Mouse (Mus musculus): ENCODE measurements at regions not wholly inside any gene's neighbourhood (a gene's known extent, or its start where the extent isn't known, plus 50 kb on each side); places are given as distances from the start of the nearest gene placed in this dataset.

DNA sequence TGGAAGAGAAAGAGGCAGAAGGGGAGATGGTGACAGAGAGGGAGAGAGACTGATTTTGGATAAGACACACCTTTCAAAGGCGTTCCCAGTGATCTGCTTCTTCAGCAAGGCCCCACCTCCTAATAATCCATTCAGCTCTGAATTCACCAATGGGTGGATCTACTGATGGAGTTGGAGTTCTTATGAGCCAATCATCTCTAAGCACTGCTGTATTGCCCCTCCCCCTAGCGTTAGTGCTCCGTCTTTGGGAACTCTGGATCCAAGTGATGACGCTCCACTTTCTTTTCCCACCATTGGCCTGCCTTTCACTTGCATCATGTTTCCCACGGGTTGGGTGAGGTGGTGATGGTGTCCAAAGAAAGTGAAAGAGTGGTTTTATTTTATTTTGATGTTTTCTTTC lies 87.7 kb upstream of the Lsm14a start:
- H3K4me3 ChIP-seq (ENCODE audit: low read depth, low read length): no peak overlapping the region

DNA sequence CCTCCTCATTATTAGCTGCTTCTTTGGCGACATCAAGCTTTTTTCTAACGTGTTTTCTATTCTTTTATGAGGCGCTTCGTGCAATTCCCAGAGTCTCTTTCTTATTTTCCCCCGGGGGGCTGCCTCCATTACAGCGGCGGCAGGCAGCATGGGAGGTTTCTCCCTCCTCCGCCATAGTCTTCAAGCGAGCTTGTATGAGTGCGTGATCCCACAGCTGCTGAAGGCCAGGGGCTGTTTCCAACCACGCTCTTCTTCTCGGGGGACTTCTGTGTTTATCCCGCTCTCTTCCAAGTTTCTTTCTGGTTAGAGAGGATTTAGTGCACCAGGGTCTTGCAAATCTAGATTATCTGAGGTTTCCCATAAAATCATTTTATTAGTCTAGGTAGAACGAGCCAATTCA lies 77.9 kb upstream of the Lsm14a start:
- no peaks in the 10 kb centered on the region for H3K27me3 ChIP-seq (replicated peaks; ENCODE audit: control insufficient read depth, insufficient read depth, low read length)
- H3K4me2 ChIP-seq: no peak overlapping the region
- no peaks in the 10 kb centered on the region for H3K9me3 ChIP-seq (ENCODE audit: control insufficient read depth, low read length)
- no peaks in the 10 kb centered on the region for H3K36me3 ChIP-seq (ENCODE audit: control insufficient read depth, insufficient read depth, low read length)
- DNase-seq (ENCODE audit: low spot score) (no peak), ATAC-seq (replicated peaks; ENCODE audit: low FRiP score) (no peak)
- 67% methylated on average over 14 of the region's 14 CpGs for WGBS
- H3K4me1 ChIP-seq (replicated peaks; ENCODE audit: control insufficient read depth, insufficient read depth, low read length): no peaks in the 10 kb centered on the region
- no peak overlapping the region for H3K9ac ChIP-seq (ENCODE audit: low read depth, low read length)
- H3K4me3 ChIP-seq (ENCODE audit: low read depth, low read length): no peak overlapping the region
- no peak overlapping the region for H3K27ac ChIP-seq (ENCODE audit: low read depth, low read length)

More for the DNA sequence above, 87.7 kb upstream of the Lsm14a start:
- H3K9me3 ChIP-seq (ENCODE audit: control insufficient read depth, low read length): no peaks in the 10 kb centered on the region
- no peak overlapping the region for H3K27ac ChIP-seq (ENCODE audit: low read depth, low read length)
- no peak overlapping the region for H3K9ac ChIP-seq (ENCODE audit: low read depth, low read length)
- H3K4me1 ChIP-seq (replicated peaks; ENCODE audit: control insufficient read depth, insufficient read depth, low read length): no peaks in the 10 kb centered on the region
- 64% methylated on average over 5 of the region's 5 CpGs for WGBS
- H3K36me3 ChIP-seq (ENCODE audit: control insufficient read depth, insufficient read depth, low read length): no peaks in the 10 kb centered on the region
- DNase-seq (ENCODE audit: low spot score): no peak
- H3K4me2 ChIP-seq: no peak overlapping the region
- ATAC-seq (replicated peaks; ENCODE audit: low FRiP score): no peak
- H3K27me3 ChIP-seq (replicated peaks; ENCODE audit: control insufficient read depth, insufficient read depth, low read length): no peaks in the 10 kb centered on the region

DNA sequence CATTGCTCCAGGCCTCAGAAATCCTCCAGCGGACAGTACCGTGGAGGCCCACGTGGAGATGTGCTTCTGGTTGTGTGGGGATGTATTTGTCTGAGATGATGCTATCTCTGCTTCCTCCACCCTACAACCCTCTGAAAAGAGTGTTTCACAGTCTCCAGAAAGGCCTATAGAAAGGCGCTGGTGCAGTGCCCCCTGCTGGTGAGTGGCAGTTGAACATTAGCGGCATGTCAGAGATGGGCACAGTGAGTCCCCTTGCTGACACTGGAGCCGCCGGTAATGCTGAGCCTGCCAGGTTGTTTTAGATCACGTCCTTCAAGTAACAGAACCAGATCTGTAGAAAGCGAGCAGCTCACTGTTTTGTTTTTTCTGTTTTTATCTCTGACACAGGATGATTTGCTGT lies 69.0 kb upstream of the Lsm14a start:
- Histone ChIP-seq H3K27me3 (replicated peaks; ENCODE audit: control insufficient read depth, insufficient read depth, low read length) (no peaks in the 10 kb centered on the region), H3K9ac (ENCODE audit: low read depth, low read length) (no peak overlapping the region)

DNA sequence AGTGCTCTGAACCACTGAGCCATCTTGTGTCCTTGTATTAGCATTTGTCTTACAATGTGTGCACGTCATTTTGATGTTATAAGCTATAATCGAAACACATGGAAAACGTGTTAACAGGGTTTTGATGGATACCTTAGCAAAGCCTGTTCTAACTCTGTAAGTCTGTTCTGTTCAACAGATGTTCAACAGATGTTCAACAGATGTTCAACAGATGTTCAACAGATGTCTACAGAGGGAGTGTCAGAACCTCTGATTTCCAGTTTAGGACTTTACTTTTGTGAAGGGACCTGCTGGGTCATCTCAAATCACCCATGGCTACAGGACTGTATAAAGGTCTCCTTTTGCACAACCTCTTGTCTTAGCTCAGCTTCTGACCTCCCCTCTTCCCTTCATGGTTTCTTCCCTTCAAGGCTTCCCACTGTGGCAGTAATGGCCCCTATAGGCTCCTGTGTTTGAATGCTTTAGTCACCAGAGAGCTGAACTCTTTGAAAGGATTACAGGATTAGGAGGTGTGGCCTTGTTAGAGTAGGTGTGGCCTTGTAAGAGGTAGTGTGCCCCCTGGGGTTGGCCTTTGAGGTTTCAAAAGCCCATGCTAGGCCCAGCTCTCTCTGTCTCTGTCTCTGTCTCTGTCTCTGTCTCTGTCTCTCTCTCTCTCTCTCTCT lies 66.8 kb upstream of the Lsm14a start:
- whole genome bisulfite sequencing: 74% methylated on average over 3 of the region's 3 CpGs
- H3K27me3 ChIP-seq (replicated peaks; ENCODE audit: control insufficient read depth, insufficient read depth, low read length): no peaks in the 10 kb centered on the region
- no peak overlapping the region for H3K4me3 ChIP-seq (ENCODE audit: low read depth, low read length)
- no peak overlapping the region for H3K27ac ChIP-seq (ENCODE audit: low read depth, low read length)
- no peak for ATAC-seq (replicated peaks; ENCODE audit: low FRiP score)
- no peak overlapping the region for H3K9ac ChIP-seq (ENCODE audit: low read depth, low read length)
- no peaks in the 10 kb centered on the region for H3K36me3 ChIP-seq (ENCODE audit: control insufficient read depth, insufficient read depth, low read length)
- no peaks in the 10 kb centered on the region for H3K4me1 ChIP-seq (replicated peaks; ENCODE audit: control insufficient read depth, insufficient read depth, low read length)
- H3K9me3 ChIP-seq (ENCODE audit: control insufficient read depth, low read length): no peaks in the 10 kb centered on the region
- DNase-seq (ENCODE audit: low spot score): no peak
- no peak overlapping the region for H3K4me2 ChIP-seq

More for the DNA sequence above, 69.0 kb upstream of the Lsm14a start:
- Histone ChIP-seq H3K4me3 (ENCODE audit: low read depth, low read length) (no peak overlapping the region), H3K4me1 (replicated peaks; ENCODE audit: control insufficient read depth, insufficient read depth, low read length) (no peaks in the 10 kb centered on the region), H3K27ac (ENCODE audit: low read depth, low read length) (no peak overlapping the region), H3K9me3 (ENCODE audit: control insufficient read depth, low read length) (no peaks in the 10 kb centered on the region), H3K4me2 (no peak overlapping the region), H3K36me3 (ENCODE audit: control insufficient read depth, insufficient read depth, low read length) (no peaks in the 10 kb centered on the region)
- 51% methylated on average over 9 of the region's 9 CpGs for WGBS
- no peak for DNase-seq (ENCODE audit: low spot score)
- ATAC-seq (replicated peaks; ENCODE audit: low FRiP score): no peak

DNA sequence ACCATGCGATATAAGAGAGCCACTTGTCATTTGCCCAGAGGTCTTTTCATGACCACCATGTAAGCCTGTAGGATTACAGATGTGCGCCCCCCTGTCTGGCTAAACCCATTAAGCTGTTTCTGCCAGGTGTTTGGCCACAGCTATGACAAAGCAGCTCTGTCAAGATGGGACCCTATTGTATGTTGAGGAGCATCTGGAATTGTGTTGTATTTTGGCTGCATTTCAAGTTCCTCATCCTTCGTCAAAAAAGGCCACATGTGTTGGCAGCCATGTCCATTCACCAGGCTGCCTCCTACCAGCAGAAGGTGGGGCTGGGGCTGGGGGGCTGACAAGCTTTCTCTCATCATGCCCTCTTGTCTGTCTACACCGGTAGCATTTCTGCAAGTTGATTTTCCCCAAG lies 65.7 kb upstream of the Lsm14a start:
- Histone ChIP-seq H3K4me1 (replicated peaks; ENCODE audit: control insufficient read depth, insufficient read depth, low read length) (no peaks in the 10 kb centered on the region), H3K9me3 (ENCODE audit: control insufficient read depth, low read length) (no peaks in the 10 kb centered on the region), H3K9ac (ENCODE audit: low read depth, low read length) (no peak overlapping the region), H3K36me3 (ENCODE audit: control insufficient read depth, insufficient read depth, low read length) (no peaks in the 10 kb centered on the region), H3K27ac (ENCODE audit: low read depth, low read length) (no peak overlapping the region), H3K27me3 (replicated peaks; ENCODE audit: control insufficient read depth, insufficient read depth, low read length) (no peaks in the 10 kb centered on the region), H3K4me2 (no peak overlapping the region), H3K4me3 (ENCODE audit: low read depth, low read length) (no peak overlapping the region)
- 78% methylated on average over 4 of the region's 4 CpGs for WGBS
- DNase-seq (ENCODE audit: low spot score) (no peak), ATAC-seq (replicated peaks; ENCODE audit: low FRiP score) (no peak)

DNA sequence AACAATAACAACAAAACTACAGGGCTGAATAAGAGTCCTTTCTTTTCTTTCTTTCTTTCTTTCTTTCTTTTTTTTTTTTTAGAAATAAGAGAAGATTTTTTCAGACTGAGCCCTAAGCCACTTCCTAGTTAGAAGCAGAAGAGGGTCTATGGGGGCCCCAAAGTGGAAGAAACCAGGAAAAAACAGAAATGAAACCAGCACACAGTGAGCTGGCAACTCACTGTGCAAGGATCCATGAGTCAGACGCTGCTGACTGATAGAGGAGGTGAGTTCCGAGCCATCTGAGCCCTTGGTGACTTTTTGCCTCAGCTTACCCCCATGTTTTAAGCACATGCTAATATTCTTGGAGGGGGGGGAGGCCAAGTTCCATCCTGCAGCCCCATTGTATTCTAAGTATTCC lies 55.2 kb upstream of the Lsm14a start:
- no peak for ATAC-seq (replicated peaks; ENCODE audit: low FRiP score)
- Histone ChIP-seq H3K9ac (ENCODE audit: low read depth, low read length) (no peak overlapping the region), H3K4me3 (ENCODE audit: low read depth, low read length) (no peak overlapping the region), H3K9me3 (ENCODE audit: control insufficient read depth, low read length) (no peaks in the 10 kb centered on the region), H3K4me1 (replicated peaks; ENCODE audit: control insufficient read depth, insufficient read depth, low read length) (no peaks in the 10 kb centered on the region), H3K4me2 (no peak overlapping the region), H3K36me3 (ENCODE audit: control insufficient read depth, insufficient read depth, low read length) (no peaks in the 10 kb centered on the region), H3K27me3 (replicated peaks; ENCODE audit: control insufficient read depth, insufficient read depth, low read length) (no peaks in the 10 kb centered on the region), H3K27ac (ENCODE audit: low read depth, low read length) (no peak overlapping the region)
- 80% methylated on average over 2 of the region's 2 CpGs for WGBS
- no peak for DNase-seq (ENCODE audit: low spot score)

DNA sequence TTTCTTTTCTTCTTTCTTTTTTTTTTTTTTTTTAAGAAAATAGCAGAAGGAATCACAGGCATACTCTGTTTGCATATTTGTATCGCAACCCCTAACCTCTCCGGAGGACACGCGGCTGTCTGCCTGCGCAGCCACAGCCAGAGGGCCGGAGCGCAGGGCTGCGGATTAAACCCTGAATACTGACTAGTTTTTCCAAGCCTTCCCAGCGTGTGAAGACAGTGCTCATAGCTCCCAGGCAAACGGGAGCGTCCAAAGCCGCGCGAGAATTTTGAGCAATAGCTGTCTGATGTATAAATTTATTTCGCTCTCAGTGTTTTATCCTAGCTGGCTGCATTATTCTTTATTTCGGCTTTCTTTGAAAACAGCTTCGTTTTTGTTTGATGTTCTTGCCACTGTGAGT lies 51.1 kb upstream of the Lsm14a start:
- H3K9me3 ChIP-seq (ENCODE audit: control insufficient read depth, low read length): no peaks in the 10 kb centered on the region
- no peak overlapping the region for H3K27ac ChIP-seq (ENCODE audit: low read depth, low read length)
- no peak overlapping the region for H3K9ac ChIP-seq (ENCODE audit: low read depth, low read length)
- DNase-seq (ENCODE audit: low spot score): no peak
- 63% methylated on average over 17 of the region's 17 CpGs for WGBS
- no peaks in the 10 kb centered on the region for H3K36me3 ChIP-seq (ENCODE audit: control insufficient read depth, insufficient read depth, low read length)
- H3K4me3 ChIP-seq (ENCODE audit: low read depth, low read length): no peak overlapping the region
- ATAC-seq (replicated peaks; ENCODE audit: low FRiP score): no peak
- no peaks in the 10 kb centered on the region for H3K4me1 ChIP-seq (replicated peaks; ENCODE audit: control insufficient read depth, insufficient read depth, low read length)
- H3K4me2 ChIP-seq: no peak overlapping the region
- H3K27me3 ChIP-seq (replicated peaks; ENCODE audit: control insufficient read depth, insufficient read depth, low read length): no peaks in the 10 kb centered on the region

Measured in liver, embryonic 11.5 days (tissue).